Mouse (Mus musculus) hindbrain, postnatal 0 days (tissue): ENCODE results near the gene Ahctf1. TPM values are rescaled to one million over a fixed set of nuclear protein-coding genes. Genes with fewer than 3 reads are reported as not detected.

Experiments
- ATAC-seq: fragments of 200-750 bp; cut with Nextera tagmentation; 2 replicates; pipeline ENCODE4 v1.8.0; 2017; ENCODE audit warnings: mild to moderate bottlenecking, moderate TSS enrichment, moderate library complexity
- DNase-seq: peaks from one replicate; pipeline ENCODE4 v3.0.0-alpha.2; 2015; ENCODE audit warnings: low spot score
- H3K27ac ChIP-seq: fragments of 300-500 bp; sonication (generic); 2 replicates; pipeline ENCODE4 v1.5.1; 2014; ENCODE audit warnings: mild to moderate bottlenecking
- H3K27me3 ChIP-seq: fragments of 300-500 bp; sonication (generic); 2 replicates; pipeline ENCODE4 v1.6.1; 2014; ENCODE audit warnings: low read length, mixed read lengths; ENCODE audit not compliant: insufficient read depth
- H3K36me3 ChIP-seq: fragments of 300-500 bp; sonication (generic); 2 replicates; pipeline ENCODE4 v1.6.1; 2014; ENCODE audit warnings: low read length, mixed read lengths; ENCODE audit not compliant: insufficient read depth
- H3K4me1 ChIP-seq: fragments of 300-500 bp; sonication (generic); 2 replicates; pipeline ENCODE4 v1.6.1; 2014; ENCODE audit warnings: antibody characterized with exemption, low read length, mixed read lengths; ENCODE audit not compliant: insufficient read depth
- H3K4me2 ChIP-seq: fragments of 300-500 bp; sonication (generic); 2 replicates; pipeline ENCODE4 v1.6.1; 2014; ENCODE audit warnings: low read depth, mild to moderate bottlenecking, low read length, moderate library complexity, mixed read lengths
- H3K4me3 ChIP-seq: fragments of 300-500 bp; sonication (generic); 2 replicates; pipeline ENCODE4 v1.5.1; 2014; ENCODE audit warnings: low read length
- H3K9ac ChIP-seq: fragments of 300-500 bp; sonication (generic); replicated peaks from 2 replicates; pipeline ENCODE4 v1.6.1; 2014; ENCODE audit warnings: mild to moderate bottlenecking, low read length, moderate library complexity, mixed read lengths
- H3K9me3 ChIP-seq: fragments of 300-500 bp; sonication (generic); 2 replicates; pipeline ENCODE4 v1.6.1; 2016; ENCODE audit warnings: low read length, mixed read lengths
- CTCF ChIP-seq: IDR thresholded peaks from 2 replicates; pipeline ENCODE4 v1.5.1; 2016; ENCODE audit warnings: antibody characterized with exemption, control low read depth, low read depth
- WGBS: fragments of 180-500 bp; shearing (Covaris S2); extraction: QIAGEN DNeasy Blood & Tissue Kit; methylation state at CpG from one replicate; pipeline ENCODE4 v1.1.7; 2014; 5-methylcytosine and 5-hydroxymethylcytosine counted together
- polyA plus RNA-seq: library from polyadenylated mRNA; unstranded; fragments of >200 nt; fragmentation: Nextera tagmentation; extraction: Ambion mirVana; gene quantifications from 2 replicates; pipeline ENCODE4 v1.2.1, GENCODE M21; 2015
- total RNA-seq: library from RNA; depleted of rRNA; stranded (reverse); fragments of >200 nt; gene quantifications from 2 replicates; pipeline ENCODE4 v1.2.3, GENCODE M21; 2014; rRNA removed

Gene Ahctf1
- total and polyA plus RNA-seq, 2 experiments from 2014 or later, result 9.6 to 18.5 TPM

- ATAC-seq (no peak), DNase-seq (no peak)
- Histone ChIP-seq H3K36me3 (no peaks in the 10 kb centered on the region), H3K9ac (no peak overlapping the region), H3K9me3 (no peaks in the 10 kb centered on the region), H3K27ac (no peak overlapping the region), H3K4me1 (no peaks in the 10 kb centered on the region), H3K27me3 (no peaks in the 10 kb centered on the region), H3K4me3 (no peak overlapping the region), H3K4me2 (no peak overlapping the region)
- no peak for TF ChIP-seq CTCF
- 75% methylated on average over 6 of the region's 6 CpGs for WGBS
Measured at GRCm38 (mm10) chr1:179705154-179705553, 98.3 kb downstream of the Ahctf1 start.

- Histone ChIP-seq H3K4me2 (no peak overlapping the region), H3K36me3 (no peaks in the 10 kb centered on the region), H3K4me1 (no peaks in the 10 kb centered on the region), H3K27me3 (no peaks in the 10 kb centered on the region), H3K27ac (no peak overlapping the region), H3K9me3 (no peaks in the 10 kb centered on the region), H3K4me3 (no peak overlapping the region), H3K9ac (no peak overlapping the region)
- no peak for DNase-seq
- ATAC-seq, result no peak
- WGBS, result 87% methylated on average over 3 of the region's 3 CpGs
- no peak for TF ChIP-seq CTCF
Measured at GRCm38 (mm10) chr1:179704150-179704549, 99.3 kb downstream of the Ahctf1 start.

Other genes starting within 250 kb of the Ahctf1 start
- gene Sccpdh, start 135.5 kb downstream of the Ahctf1 start, total RNA-seq, result 63.8 and 87.3 TPM in 2 replicates
- gene Sccpdh, start 135.5 kb downstream of the Ahctf1 start, polyA plus RNA-seq, result 183 and 187 TPM in 2 replicates
- not detected in 2 replicates for gene Kif28, start 58.4 kb downstream of the Ahctf1 start, total RNA-seq
- 0.06 TPM in 1 of 2 replicates, not detected in the other for gene Kif28, start 58.4 kb downstream of the Ahctf1 start, polyA plus RNA-seq
- 0.89 TPM in 1 of 2 replicates, not detected in the other for gene Gm10518, start 304 bp downstream of the Ahctf1 start, total RNA-seq
- gene Gm10518, start 304 bp downstream of the Ahctf1 start, polyA plus RNA-seq, result 0.11 TPM in 1 of 2 replicates, not detected in the other
- 84.3 and 90.9 TPM in 2 replicates for gene Cdc42bpa, start 156.8 kb upstream of the Ahctf1 start, total RNA-seq
- gene Cdc42bpa, start 156.8 kb upstream of the Ahctf1 start, polyA plus RNA-seq, result 29.1 and 36.1 TPM in 2 replicates